Mouse (Mus musculus): Measurements from ENCODE around the gene Mrpl45.

The Mrpl45 gene

DNA sequence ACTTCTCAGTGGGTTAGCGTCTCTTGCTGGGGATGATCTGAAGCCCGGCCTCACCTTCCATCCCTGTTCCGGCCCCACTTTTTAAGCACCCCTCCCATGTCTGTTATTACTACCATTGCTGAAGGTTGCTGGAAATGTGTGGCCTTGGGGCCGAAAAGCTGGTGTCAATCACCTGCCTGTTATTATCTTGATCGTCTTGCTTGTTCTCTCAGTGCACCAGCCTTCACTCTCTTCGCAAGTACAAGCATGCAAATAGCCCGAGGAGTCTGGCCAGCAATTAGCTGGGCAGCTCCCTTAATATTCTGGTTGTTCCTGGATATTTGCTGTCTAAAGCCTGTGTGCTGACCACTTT, 48.1 kb downstream of the Mrpl45 start:
- DNase-seq (ENCODE audit: low read depth, low spot score) = no peak

DNA sequence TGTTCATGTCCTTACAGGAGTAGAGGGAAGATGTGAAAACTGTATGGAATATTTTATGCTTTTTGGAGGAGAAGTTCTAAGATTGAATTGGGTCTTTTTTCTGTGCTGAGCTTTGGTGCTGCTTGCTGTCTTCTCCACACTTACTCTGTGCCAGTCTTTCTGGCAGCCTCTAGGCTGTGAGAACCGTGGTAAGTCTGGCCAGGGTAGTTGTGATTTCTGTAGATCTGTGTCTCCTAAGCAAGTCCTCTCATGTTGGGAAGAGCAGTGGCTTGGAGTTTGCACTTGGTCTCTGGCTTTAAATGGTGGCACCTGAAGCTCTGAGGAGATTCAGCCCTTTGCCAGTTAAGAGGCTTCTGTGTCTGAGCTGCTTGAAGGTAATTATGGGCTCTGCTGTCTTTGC, 50.0 kb downstream of the Mrpl45 start:
- no peak for DNase-seq (ENCODE audit: low read depth, low spot score)

DNA sequence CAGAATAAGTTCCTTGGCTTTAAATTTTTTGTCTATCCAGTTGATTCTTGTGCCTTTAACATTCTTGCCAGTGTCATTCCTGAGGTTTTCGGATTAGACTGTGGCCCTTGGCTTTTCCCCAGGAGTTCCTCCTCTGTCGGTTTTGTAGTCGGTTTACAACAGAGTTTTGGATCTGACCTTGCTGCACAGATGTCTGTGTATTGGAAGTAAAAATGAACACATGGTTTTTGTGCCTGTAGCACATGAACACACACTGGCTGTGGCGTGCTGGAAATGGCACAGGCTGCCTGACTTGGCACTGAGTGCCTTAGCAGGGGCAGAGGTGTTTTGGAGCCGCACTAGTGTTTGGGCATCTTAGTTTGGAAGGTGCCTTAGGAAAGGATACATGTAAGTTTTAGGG, 53.0 kb downstream of the Mrpl45 start:
- DNase-seq (ENCODE audit: low read depth, low spot score) = no peak

DNA sequence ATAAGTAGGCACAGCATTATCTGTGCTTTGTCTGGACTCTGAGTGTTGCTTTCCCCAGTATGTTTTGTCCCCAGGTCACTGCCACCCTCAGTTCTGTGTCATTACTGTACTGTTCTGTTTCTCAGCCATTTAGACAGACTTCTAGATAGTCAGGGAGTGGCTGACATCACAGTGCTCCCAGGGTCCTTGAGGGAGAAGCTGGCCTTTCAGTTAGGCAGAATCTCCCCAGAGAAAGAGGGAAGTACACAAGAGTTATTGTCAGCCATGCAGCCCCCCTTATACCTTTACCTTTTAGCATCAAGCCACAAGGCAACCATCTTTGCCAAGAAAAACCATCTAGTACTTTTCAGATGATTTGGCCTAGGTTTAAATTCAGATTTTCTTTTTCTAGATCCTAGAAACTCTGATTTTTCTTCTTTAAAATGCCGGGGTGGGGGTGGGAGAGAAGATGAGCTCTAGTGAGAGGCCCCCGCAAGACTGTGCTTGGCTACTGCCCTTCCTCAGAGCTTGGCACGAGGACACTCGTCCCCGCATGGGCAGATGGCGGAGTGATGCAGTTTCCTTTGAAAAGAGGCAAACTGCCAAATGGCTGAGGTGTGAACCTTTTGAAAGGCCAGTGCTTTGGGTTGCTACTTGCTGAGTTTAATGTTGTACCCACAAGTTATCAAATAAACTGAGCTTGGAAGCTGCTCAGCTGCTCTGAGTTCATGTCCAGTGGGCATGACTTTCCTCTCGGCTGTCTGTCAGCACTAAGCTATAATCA, 55.0 kb downstream of the Mrpl45 start:
- no peak for DNase-seq (ENCODE audit: low read depth, low spot score)

DNA sequence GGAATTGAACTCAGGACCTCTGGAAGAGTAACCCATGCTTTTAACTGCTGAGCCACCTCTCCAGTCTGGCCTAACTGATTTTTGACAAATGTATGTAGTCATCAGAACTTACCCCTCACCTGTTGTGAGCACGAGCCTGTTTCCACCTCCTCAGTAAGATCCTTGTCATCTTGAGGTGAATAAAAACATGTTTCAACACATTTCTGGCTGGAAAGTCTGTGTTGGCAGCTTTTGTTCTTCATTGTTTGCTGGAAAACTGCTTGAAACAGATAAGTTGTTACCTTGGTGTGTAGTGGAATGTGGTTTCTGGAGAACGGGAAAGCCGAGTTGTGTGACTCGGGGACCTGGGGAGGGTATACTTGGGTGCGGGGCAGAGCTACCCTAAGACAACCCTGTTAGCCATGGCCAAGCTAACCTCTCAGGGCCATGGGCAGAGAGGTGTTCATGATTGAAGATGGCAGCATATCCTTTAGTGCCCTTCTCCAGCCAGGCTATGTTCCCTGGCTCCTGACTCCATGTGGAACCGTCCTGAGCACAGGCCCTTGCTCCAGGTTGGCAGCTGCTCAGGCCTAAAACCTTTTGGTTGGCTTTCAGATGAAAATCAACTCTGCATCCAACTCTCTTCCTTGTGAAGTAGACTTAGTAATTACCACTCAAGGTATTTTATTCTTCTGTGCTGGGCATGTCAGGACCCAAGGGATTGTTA, 56.8 kb downstream of the Mrpl45 start:
- no peak for DNase-seq (ENCODE audit: low read depth, low spot score)

DNA sequence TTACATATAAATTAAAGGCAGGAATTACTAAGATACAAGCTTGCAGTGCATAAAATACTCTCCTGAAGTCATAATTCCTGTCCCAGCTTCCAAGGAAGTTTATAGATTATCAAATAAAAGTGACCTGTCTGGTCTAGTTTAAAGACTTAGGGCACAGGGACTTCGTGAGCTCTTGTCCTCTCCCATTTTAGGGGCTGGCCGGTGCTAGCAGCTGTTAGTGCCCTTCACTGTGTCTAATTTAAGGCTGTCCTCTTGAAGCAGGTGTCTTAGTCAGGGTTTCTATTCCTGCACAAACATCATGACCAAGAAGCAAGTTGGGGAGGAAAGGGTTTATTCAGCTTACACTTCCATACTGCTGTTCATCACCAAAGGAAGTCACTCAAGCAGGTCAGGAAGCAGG, 57.9 kb downstream of the Mrpl45 start:
- DNase-seq (ENCODE audit: low read depth, low spot score) = no peak
